Mouse (Mus musculus) testis, adult 2 months (tissue): ENCODE data around the gene Fchsd2. TPM values are rescaled to one million over a fixed set of nuclear protein-coding genes. Genes with fewer than 3 reads are reported as not detected.
A peak's percentile ranks its signal among the peaks of the same experiment; 100 is the strongest.

Experiments used
- H3K27ac ChIP-seq: fragments of 200-500 bp; 2 replicates; pipeline ENCODE4 v1.5.1; 2012; ENCODE audit warnings: low read depth, low read length; ENCODE audit not compliant: control insufficient read depth, insufficient read depth
- H3K27me3 ChIP-seq: fragments of 200-500 bp; 2 replicates; pipeline ENCODE4 v1.6.1; 2012; ENCODE audit warnings: mild to moderate bottlenecking, low read length, moderate library complexity; ENCODE audit not compliant: control insufficient read depth, insufficient read depth
- H3K36me3 ChIP-seq: fragments of 200-500 bp; 2 replicates; pipeline ENCODE4 v1.6.1; 2012; ENCODE audit warnings: mild to moderate bottlenecking, low read length; ENCODE audit not compliant: control insufficient read depth, insufficient read depth
- H3K4me1 ChIP-seq: fragments of 200-500 bp; 2 replicates; pipeline ENCODE4 v1.6.1; 2012; ENCODE audit warnings: low read length; ENCODE audit not compliant: control insufficient read depth, insufficient read depth
- H3K4me3 ChIP-seq: fragments of 200-500 bp; 2 replicates; pipeline ENCODE4 v1.5.1; 2012; ENCODE audit warnings: low read depth, mild to moderate bottlenecking, low read length, moderate library complexity, mixed read lengths; ENCODE audit not compliant: control insufficient read depth
- CTCF ChIP-seq: fragments of 200-500 bp; IDR thresholded peaks from 2 replicates; pipeline ENCODE4 v1.5.1; 2012; ENCODE audit warnings: low read depth, mild to moderate bottlenecking, inconsistent platforms, low read length, moderate library complexity; ENCODE audit not compliant: control insufficient read depth, insufficient read depth, insufficient replicate concordance
- POLR2A ChIP-seq: fragments of 200-500 bp; IDR thresholded peaks from 2 replicates; pipeline ENCODE4 v1.6.1; 2012; ENCODE audit warnings: low read depth, mild to moderate bottlenecking, inconsistent platforms, low read length, moderate library complexity; ENCODE audit not compliant: control insufficient read depth
- polyA plus RNA-seq: library from polyadenylated mRNA; depleted of rRNA; stranded (reverse); fragments of >200 nt; gene quantifications from 2 replicates; pipeline ENCODE4 v1.2.3, GENCODE M21; 2012

The Fchsd2 gene
- polyA plus RNA-seq, 1 experiment: 5.8 TPM

DNA sequence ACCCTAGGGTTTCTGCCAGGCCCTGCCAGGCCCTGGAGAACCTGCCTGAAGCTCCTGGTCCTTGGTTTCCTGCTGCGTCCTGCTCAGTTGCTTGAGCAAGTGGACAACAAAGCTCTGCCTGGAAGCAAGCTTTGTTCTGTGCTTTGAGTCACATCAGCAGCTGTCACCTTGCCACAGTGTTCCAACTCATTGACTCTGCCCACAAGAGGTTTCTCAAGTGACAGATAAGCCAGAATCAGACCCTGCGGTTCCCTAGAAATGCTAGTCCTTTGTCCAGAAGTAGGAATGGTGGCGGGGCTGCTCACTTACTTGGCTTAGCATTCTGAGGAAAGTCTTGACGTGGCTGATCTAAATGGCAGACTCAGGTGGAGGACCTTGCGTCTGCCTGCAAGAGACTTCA, 2.9 kb downstream of the Fchsd2 start:
- Histone ChIP-seq H3K4me3 (no peak overlapping the region), H3K36me3 (no peaks in the 10 kb centered on the region), H3K4me1 (no peaks in the 10 kb centered on the region), H3K27me3 (no peaks in the 10 kb centered on the region), H3K27ac (no peak overlapping the region)
- no peak for TF ChIP-seq CTCF

DNA sequence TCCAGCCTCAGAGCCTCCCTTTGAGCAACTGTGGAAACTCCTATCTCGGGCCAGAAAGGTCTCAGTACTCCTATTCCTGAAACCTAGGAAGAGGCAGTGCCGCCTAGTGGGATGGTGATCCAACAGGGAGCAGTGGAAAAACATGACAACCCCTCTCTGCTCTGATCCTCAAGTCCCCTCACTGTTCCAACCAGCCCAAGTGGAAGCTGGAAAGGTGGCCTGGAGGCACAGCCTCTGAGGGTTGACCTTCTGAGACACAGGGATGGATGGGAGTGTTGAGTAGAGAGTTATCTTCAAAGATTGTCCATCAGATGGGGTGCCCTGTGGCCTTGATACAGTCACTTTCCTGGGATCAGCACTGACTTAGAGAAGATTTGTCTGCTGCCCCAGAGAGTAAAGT, 3.9 kb downstream of the Fchsd2 start:
- Histone ChIP-seq H3K4me3 (no peak overlapping the region), H3K27me3 (no peaks in the 10 kb centered on the region), H3K27ac (no peak overlapping the region), H3K36me3 (no peaks in the 10 kb centered on the region), H3K4me1 (peaks cover 2% of the 10 kb centered on the region; the same call in 1 of the 2 replicates)
- TF ChIP-seq CTCF (no peak), POLR2A (no peak)

DNA sequence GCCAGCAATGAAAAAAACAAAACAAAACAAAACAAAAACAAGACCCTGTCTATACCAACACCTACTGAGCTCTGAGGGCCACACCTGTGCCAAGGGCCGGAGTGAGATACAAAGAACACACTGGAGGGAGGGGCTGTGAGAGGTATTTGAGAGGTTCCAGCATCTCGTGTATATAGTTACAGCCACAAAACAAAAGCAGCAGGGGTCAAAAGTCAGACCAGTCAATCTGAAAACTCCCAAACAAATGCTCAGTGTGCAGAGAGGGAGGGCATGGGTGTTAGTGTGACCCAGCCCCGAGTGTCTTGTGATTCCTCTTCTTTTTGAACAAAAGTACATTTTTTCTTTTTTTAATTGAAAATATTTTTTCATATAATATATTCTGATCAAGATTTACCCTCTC, 4.4 kb downstream of the Fchsd2 start:
- Histone ChIP-seq H3K27ac (no peak overlapping the region), H3K4me1 (peaks cover 2% of the 10 kb centered on the region; the same call in 1 of the 2 replicates), H3K4me3 (no peak overlapping the region), H3K27me3 (no peaks in the 10 kb centered on the region), H3K36me3 (no peaks in the 10 kb centered on the region)
- TF ChIP-seq CTCF (no peak), POLR2A (no peak)

DNA sequence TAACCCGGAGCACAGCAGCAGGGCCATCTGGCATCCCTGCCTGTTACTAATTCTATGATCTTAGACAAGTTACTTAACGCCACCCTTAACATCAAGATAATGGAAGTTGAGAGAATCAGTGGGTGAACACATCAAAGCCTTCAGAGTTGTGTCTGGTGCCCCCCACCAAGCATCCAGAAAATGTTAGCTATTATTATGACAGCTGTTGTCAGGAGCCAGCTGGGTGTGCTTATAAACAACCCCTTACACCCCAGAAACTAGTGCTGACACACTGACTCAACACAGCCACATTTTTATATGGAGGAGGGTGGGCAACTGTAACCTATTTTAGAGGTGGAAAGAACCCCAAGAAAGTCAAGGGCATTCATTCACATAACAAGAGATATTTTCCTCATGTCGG, 7.3 kb downstream of the Fchsd2 start:
- Histone ChIP-seq H3K4me3 (no peak overlapping the region), H3K27ac (no peak overlapping the region), H3K27me3 (no peaks in the 10 kb centered on the region), H3K4me1 (peaks cover 2% of the 10 kb centered on the region; the same call in 1 of the 2 replicates), H3K36me3 (no peaks in the 10 kb centered on the region)
- TF ChIP-seq CTCF (no peak), POLR2A (no peak)

DNA sequence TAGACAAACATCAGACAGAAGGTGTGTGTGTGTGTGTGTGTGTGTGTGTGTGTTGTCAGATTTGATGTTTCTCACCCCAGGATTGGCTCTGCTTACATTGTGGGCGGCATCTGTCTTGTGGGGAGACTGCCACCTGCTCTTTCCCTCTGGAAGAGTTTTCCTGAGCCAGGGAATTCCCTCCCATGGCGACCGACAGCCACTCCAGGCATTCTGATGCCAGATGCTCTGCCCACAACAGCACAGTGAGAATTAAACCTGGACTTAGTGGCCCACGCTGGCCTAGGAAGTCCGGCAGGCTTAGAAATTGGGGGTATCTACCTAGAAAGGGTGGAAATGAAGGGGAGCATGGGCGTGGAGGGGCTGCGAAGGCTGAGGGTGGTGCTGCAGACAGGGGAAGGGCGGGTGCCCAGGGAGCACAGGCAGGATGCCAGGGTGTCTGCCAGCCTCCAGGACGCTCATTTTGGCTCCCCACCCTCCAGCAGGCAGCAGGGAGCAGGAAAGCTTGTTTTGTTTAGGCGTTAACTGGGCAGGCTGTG, 8.6 kb downstream of the Fchsd2 start:
- Histone ChIP-seq H3K27ac (no peak overlapping the region), H3K36me3 (no peaks in the 10 kb centered on the region), H3K27me3 (no peaks in the 10 kb centered on the region), H3K4me3 (no peak overlapping the region), H3K4me1 (peaks cover 2% of the 10 kb centered on the region; the same call in 1 of the 2 replicates)
- TF ChIP-seq POLR2A: no peak
- no peak for TF ChIP-seq CTCF

DNA sequence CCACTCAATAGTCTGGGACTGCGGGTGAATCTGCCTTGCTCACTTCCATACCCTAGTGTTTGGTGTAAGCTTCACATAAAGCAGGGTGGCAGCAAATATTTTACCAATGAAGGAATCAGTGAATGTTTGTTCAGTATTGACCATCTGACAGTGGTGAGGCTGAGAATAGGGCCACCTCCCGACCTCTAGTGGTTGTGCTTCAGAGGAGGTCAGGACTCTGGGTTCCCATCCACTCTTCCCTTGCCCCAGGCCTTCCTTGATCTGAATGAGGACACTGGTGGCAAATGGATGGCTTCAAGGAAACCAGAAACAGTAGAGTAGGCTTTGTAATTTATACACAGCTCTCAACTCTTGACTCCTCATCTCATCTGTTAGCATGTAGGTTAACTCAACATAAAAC, 14.0 kb downstream of the Fchsd2 start:
- Histone ChIP-seq H3K36me3 (no peaks in the 10 kb centered on the region), H3K27ac (no peak overlapping the region), H3K4me1 (peaks cover 21% of the 10 kb centered on the region), H3K4me3 (no peak overlapping the region), H3K27me3 (no peaks in the 10 kb centered on the region)
- TF ChIP-seq CTCF (no peak), POLR2A (no peak)

DNA sequence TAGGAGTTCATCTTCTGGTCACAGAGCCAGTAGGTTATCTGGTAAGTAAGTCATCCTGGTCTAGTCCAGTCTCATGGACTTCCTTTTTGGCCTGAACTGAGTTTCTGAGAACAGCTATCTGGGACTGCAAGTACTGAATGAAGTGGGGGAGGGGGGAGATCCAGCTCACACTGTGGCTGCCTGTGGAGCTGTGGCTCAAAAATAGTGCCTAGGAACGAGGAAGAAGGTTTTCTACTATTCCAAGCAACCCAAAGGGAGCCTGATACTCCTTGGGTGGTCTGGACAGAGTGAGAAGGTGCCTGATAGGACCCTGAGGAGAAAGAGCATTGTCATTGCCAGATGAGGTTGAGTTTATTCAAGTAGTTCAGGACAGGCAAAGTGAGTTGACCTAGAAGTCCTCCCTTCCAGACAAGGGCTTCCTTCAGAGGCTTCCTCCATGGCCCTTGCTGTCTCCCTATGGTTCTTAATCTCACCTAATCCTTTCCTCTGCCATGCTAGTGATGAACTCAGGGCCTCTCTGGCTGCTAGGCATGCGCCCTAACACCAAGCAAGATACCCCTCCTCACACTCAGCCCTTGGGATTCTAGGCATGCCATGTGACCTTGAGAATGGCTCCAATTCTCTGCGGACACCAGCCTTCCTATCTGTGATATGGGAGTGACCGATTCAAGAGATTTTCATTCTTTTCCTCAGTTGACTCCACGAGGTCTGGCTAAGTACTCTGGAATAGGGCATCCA, 14.6 kb downstream of the Fchsd2 start:
- no peak overlapping the region for H3K4me3 ChIP-seq
- peak overlapping the region; percentile 56 for H3K27ac ChIP-seq
- no peaks in the 10 kb centered on the region for H3K27me3 ChIP-seq
- H3K36me3 ChIP-seq: no peaks in the 10 kb centered on the region
- peaks cover 21% of the 10 kb centered on the region for H3K4me1 ChIP-seq
- TF ChIP-seq POLR2A: no peak
- no peak for TF ChIP-seq CTCF
